26 mouse cellular contexts compared by ENCODE assay signal in genomic region chr7:45887246-45887645, GRCm38 (mm10). TPM values are rescaled to one million over a fixed set of nuclear protein-coding genes. Genes with fewer than 3 reads are reported as not detected.
A peak's percentile ranks its signal among the peaks of the same experiment; 100 is the strongest.
DNase-seq lines count a peak whose midpoint lies in the region; ATAC-seq and TF ChIP-seq lines count a peak whose summit lies in the region.
"Had no signal": no experiment of that assay in that cellular context is flagged by ENCODE, and none has a peak within 500 bp of the region (broad histone marks: within the 10 kb centered on the region; RNA-seq: fewer than 3 reads in every experiment).

No protein-coding gene starts in this region.

- no peak for DNase-seq in heart, adult 9 months (ENCODE audit: low spot score in 2 of 2)
- DNase-seq in liver, postnatal 0 days = peak; percentile 20
- DNase-seq in spleen, adult 12 weeks (ENCODE audit: low spot score) = no peak
- no peak for DNase-seq in ovary, adult 18-20 months (ENCODE audit: low spot score)
- DNase-seq: adrenal gland, postnatal 25 days; B cell, adult 2 months; cerebellum, adult 11 months; cerebellum, postnatal 25 days; gastrocnemius, postnatal 14 days; heart, adult 2 months; heart, postnatal 10 days; kidney, adult 2 months; kidney, postnatal 4 days; layer of hippocampus, adult 9-11 months; lung, postnatal 10 days; right cerebral cortex, adult 18-20 months; thymus, postnatal 4 days had no signal

- no peak overlapping the region for H3K9ac ChIP-seq in heart, embryonic 12.5 days
- no peak overlapping the region for H3K9ac ChIP-seq in liver, postnatal 0 days (replicated peaks)
- H3K9ac ChIP-seq in liver, embryonic 12.5 days = no peak overlapping the region
- H3K9ac ChIP-seq: limb, embryonic 13.5 days; liver, embryonic 15.5 days had no signal

- no peaks in the 10 kb centered on the region for H3K4me1 ChIP-seq in heart, embryonic 12.5 days (replicated peaks)
- no peaks in the 10 kb centered on the region for H3K4me1 ChIP-seq in liver, postnatal 0 days (ENCODE audit: insufficient read depth)
- 0 out of 2 replicates have a peak, but pooled peaks cover 4% of the 10 kb centered on the region for H3K4me1 ChIP-seq in liver, embryonic 12.5 days
- H3K4me1 ChIP-seq: limb, embryonic 13.5 days had no signal

- no peak overlapping the region for H3K4me3 ChIP-seq in heart, embryonic 12.5 days
- H3K4me3 ChIP-seq in liver, postnatal 0 days (ENCODE audit: low read depth, low read length) = no peak overlapping the region
- H3K4me3 ChIP-seq in liver, embryonic 12.5 days = no peak overlapping the region
- H3K4me3 ChIP-seq: erythroblast, embryonic 14.5 days; heart, adult 2 months; limb, embryonic 13.5 days; liver, embryonic 15.5 days had no signal

- H3K36me3 ChIP-seq in heart, embryonic 12.5 days = peaks cover 33% of the 10 kb centered on the region
- peaks cover 22% of the 10 kb centered on the region for H3K36me3 ChIP-seq in liver, postnatal 0 days (replicated peaks; ENCODE audit: insufficient read depth, low read length)
- H3K36me3 ChIP-seq in liver, embryonic 12.5 days = peaks cover 33% of the 10 kb centered on the region

- no peak overlapping the region for H3K4me2 ChIP-seq in heart, embryonic 12.5 days
- H3K4me2 ChIP-seq in liver, postnatal 0 days (ENCODE audit: low read depth, low read length) = no peak overlapping the region
- no peak overlapping the region for H3K4me2 ChIP-seq in liver, embryonic 12.5 days
- H3K4me2 ChIP-seq: limb, embryonic 13.5 days; liver, embryonic 15.5 days had no signal

- H3K27ac ChIP-seq in heart, embryonic 12.5 days (ENCODE audit: poor library complexity, severe bottlenecking) = no peak overlapping the region
- no peak overlapping the region for H3K27ac ChIP-seq in liver, postnatal 0 days (ENCODE audit: low read depth)
- H3K27ac ChIP-seq in liver, embryonic 12.5 days = no peak overlapping the region
- H3K27ac ChIP-seq: heart, adult 2 months; limb, embryonic 13.5 days; liver, embryonic 15.5 days had no signal

- WGBS in heart, embryonic 12.5 days = 34% methylated on average over 3 of the region's 3 CpGs
- WGBS in liver, postnatal 0 days (ENCODE audit: insufficient replicate concordance) = 25% methylated on average over 3 of the region's 3 CpGs
- 25% methylated on average over 3 of the region's 3 CpGs for WGBS in liver, embryonic 12.5 days (ENCODE audit: insufficient replicate concordance)

- no peak for TF ChIP-seq CTCF in liver, postnatal 0 days (IDR thresholded peaks at IDR 0.05; ENCODE audit: low read depth)

- 0 out of 2 replicates have a peak, but pooled peaks have one; percentile 3 for ATAC-seq in heart, embryonic 12.5 days (ENCODE audit: insufficient number of reproducible peaks, low FRiP score)
- no peak for ATAC-seq in liver, postnatal 0 days
- ATAC-seq in liver, embryonic 12.5 days = no peak
- ATAC-seq in common myeloid progenitor, adult 5-6 weeks (replicated peaks; ENCODE audit: low read depth, poor library complexity, severe bottlenecking) = peak; percentile 52; the same call in 1 of the 2 replicates
- peak; percentile 37 to 73; a peak in 2 of 4 replicates for ATAC-seq in hematopoietic stem cell, adult 5-6 weeks (replicated peaks in 1 of 2; ENCODE audit: insufficient read depth in 1 of 2, low FRiP score in 2 of 2, low TSS enrichment in 1 of 2, low read depth in 1 of 2, poor library complexity in 2 of 2, severe bottlenecking in 2 of 2)
- ATAC-seq: forebrain, embryonic 14.5 days had no signal

- no peaks in the 10 kb centered on the region for H3K9me3 ChIP-seq in heart, embryonic 12.5 days (replicated peaks)
- H3K9me3 ChIP-seq in liver, postnatal 0 days (ENCODE audit: low read length) = no peaks in the 10 kb centered on the region
- H3K9me3 ChIP-seq in liver, embryonic 12.5 days (replicated peaks) = no peaks in the 10 kb centered on the region
- H3K9me3 ChIP-seq: limb, embryonic 13.5 days; liver, embryonic 15.5 days had no signal

- TF ChIP-seq EP300 in liver, postnatal 0 days (IDR thresholded peaks at IDR 0.05; ENCODE audit: low read depth) = no peak

- no peaks in the 10 kb centered on the region for H3K27me3 ChIP-seq in heart, embryonic 12.5 days (replicated peaks)
- H3K27me3 ChIP-seq in liver, postnatal 0 days (ENCODE audit: insufficient read depth, low read length) = no peaks in the 10 kb centered on the region
- no peaks in the 10 kb centered on the region for H3K27me3 ChIP-seq in liver, embryonic 12.5 days (replicated peaks)
- H3K27me3 ChIP-seq: limb, embryonic 13.5 days; liver, embryonic 15.5 days had no signal

RNA-seq across cellular contexts. Expression of gene Grin2d, which starts 9.1 kb away (rescaled TPM):
- polyA plus RNA-seq in heart, embryonic 12.5 days (2016; fragmentation: Nextera tagmentation; extraction: Ambion mirVana) = 0.37 and 0.42 TPM in 2 replicates
- polyA plus RNA-seq in liver, postnatal 0 days (2015; fragmentation: Nextera tagmentation; extraction: Ambion mirVana) = 0.02 and 0.05 TPM in 2 replicates
- polyA plus RNA-seq in liver, embryonic 12.5 days (2016; fragmentation: Nextera tagmentation; extraction: Ambion mirVana) = 0.17 and 0.24 TPM in 2 replicates
- 0.23 TPM in 1 of 2 replicates, not detected in the other for total RNA-seq in common myeloid progenitor, adult 5-6 weeks (2017)
- total RNA-seq in hematopoietic stem cell, adult 5-6 weeks (2017) = 0.10 and 0.31 TPM in 2 replicates

RNA-seq across cellular contexts. Expression of gene Syngr4, which starts 9.3 kb away (rescaled TPM):
- 0.89 and 1.2 TPM in 2 replicates for polyA plus RNA-seq in heart, embryonic 12.5 days (2016; fragmentation: Nextera tagmentation; extraction: Ambion mirVana)
- 0.70 and 0.71 TPM in 2 replicates for polyA plus RNA-seq in liver, postnatal 0 days (2015; fragmentation: Nextera tagmentation; extraction: Ambion mirVana)
- 0.68 and 0.94 TPM in 2 replicates for polyA plus RNA-seq in liver, embryonic 12.5 days (2016; fragmentation: Nextera tagmentation; extraction: Ambion mirVana)
- 3.2 TPM in 1 of 2 replicates, not detected in the other for total RNA-seq in common myeloid progenitor, adult 5-6 weeks (2017)
- not detected in 2 replicates for total RNA-seq in hematopoietic stem cell, adult 5-6 weeks (2017)
- total RNA-seq: heart, adult 2 months; megakaryocyte-erythroid progenitor cell, adult 5-6 weeks had no signal

RNA-seq across cellular contexts. Expression of gene Tmem143, which starts 9.5 kb away (rescaled TPM):
- 5.8 and 7.2 TPM in 2 replicates for polyA plus RNA-seq in heart, embryonic 12.5 days (2016; fragmentation: Nextera tagmentation; extraction: Ambion mirVana)
- 3.5 and 4.3 TPM in 2 replicates for polyA plus RNA-seq in liver, postnatal 0 days (2015; fragmentation: Nextera tagmentation; extraction: Ambion mirVana)
- 3.8 and 3.9 TPM in 2 replicates for polyA plus RNA-seq in liver, embryonic 12.5 days (2016; fragmentation: Nextera tagmentation; extraction: Ambion mirVana)
- total RNA-seq in common myeloid progenitor, adult 5-6 weeks (2017) = 8.1 and 9.1 TPM in 2 replicates
- 16.2 and 19.6 TPM in 2 replicates for total RNA-seq in hematopoietic stem cell, adult 5-6 weeks (2017)

RNA-seq across cellular contexts. Expression of gene Kdelr1, which starts 14.7 kb away (rescaled TPM):
- 53.4 and 55.5 TPM in 2 replicates for polyA plus RNA-seq in heart, embryonic 12.5 days (2016; fragmentation: Nextera tagmentation; extraction: Ambion mirVana)
- 33.9 and 37.3 TPM in 2 replicates for polyA plus RNA-seq in liver, postnatal 0 days (2015; fragmentation: Nextera tagmentation; extraction: Ambion mirVana)
- polyA plus RNA-seq in liver, embryonic 12.5 days (2016; fragmentation: Nextera tagmentation; extraction: Ambion mirVana) = 24.2 and 25.6 TPM in 2 replicates
- total RNA-seq in common myeloid progenitor, adult 5-6 weeks (2017) = 51.8 and 75.5 TPM in 2 replicates
- 56.0 and 63.8 TPM in 2 replicates for total RNA-seq in hematopoietic stem cell, adult 5-6 weeks (2017)

RNA-seq across cellular contexts. Expression of gene Emp3, which starts 34.0 kb away (rescaled TPM):
- 63.1 and 69.0 TPM in 2 replicates for polyA plus RNA-seq in heart, embryonic 12.5 days (2016; fragmentation: Nextera tagmentation; extraction: Ambion mirVana)
- 56.0 and 57.7 TPM in 2 replicates for polyA plus RNA-seq in liver, postnatal 0 days (2015; fragmentation: Nextera tagmentation; extraction: Ambion mirVana)
- 61.6 and 68.2 TPM in 2 replicates for polyA plus RNA-seq in liver, embryonic 12.5 days (2016; fragmentation: Nextera tagmentation; extraction: Ambion mirVana)
- 200 and 205 TPM in 2 replicates for total RNA-seq in common myeloid progenitor, adult 5-6 weeks (2017)
- total RNA-seq in hematopoietic stem cell, adult 5-6 weeks (2017) = 193 and 200 TPM in 2 replicates

Comparison
In these comparisons a context has a peak if more than half of its experiments do, and no peak if none do; other contexts are left out.
1. ATAC-seq: peak in heart, embryonic 12.5 days (single experiment), common myeloid progenitor, adult 5-6 weeks (single experiment) and hematopoietic stem cell, adult 5-6 weeks (2 of 2); none in liver, postnatal 0 days (single experiment) and liver, embryonic 12.5 days (single experiment).